Mouse (Mus musculus) CD4-positive, CD25-positive, alpha-beta regulatory T cell, adult 9 weeks (primary cell): ENCODE measurements around the gene Vmn2r61. TPM values are rescaled to one million over a fixed set of nuclear protein-coding genes. Genes with fewer than 3 reads are reported as not detected.

Source experiments
- polyA plus RNA-seq: library from polyadenylated mRNA; unstranded; fragments of 100-300 nt; shearing (Covaris generic); gene quantifications from one replicate; pipeline ENCODE4 v1.2.1, GENCODE M21; 2017

The Vmn2r61 gene
- polyA plus RNA-seq, result not detected

DNA sequence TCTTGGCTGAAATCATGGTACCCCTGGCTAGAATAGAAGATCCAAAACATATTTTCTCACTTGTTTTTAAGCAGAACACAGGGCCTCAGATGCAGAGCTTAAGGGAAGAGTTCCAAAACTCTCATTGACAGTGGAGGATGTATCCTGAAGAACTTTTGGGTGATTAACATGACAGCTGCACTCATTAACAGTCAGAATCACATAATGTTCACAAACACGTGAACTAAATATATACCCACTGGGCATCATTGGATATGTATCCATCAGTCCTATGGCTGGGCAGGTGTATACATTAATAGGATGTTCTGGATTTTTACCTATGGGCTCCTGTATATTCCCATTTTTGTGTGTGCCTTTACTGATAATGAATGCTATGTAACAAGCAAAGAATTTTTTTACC is at the start of gene Vmn2r61:
Vmn2r61 (plus strand) TSS at position 301 of the 400 bp plus-strand sequence.

Other genes starting within 250 kb of the Vmn2r61 start
- not detected for gene Vmn2r59, start 201.0 kb upstream of the Vmn2r61 start, polyA plus RNA-seq
- 0.06 TPM for gene Vmn2r60, start 152.3 kb upstream of the Vmn2r61 start, polyA plus RNA-seq
- gene 4933421I07Rik, start 188.1 kb downstream of the Vmn2r61 start, polyA plus RNA-seq, result not detected
- gene Zfp141, start 245.7 kb downstream of the Vmn2r61 start, polyA plus RNA-seq, result 29.9 TPM